Mouse (Mus musculus) small intestine, adult 2 months (tissue): ENCODE results near the gene Irf2bpl.

ENCODE experiments used
- CTCF ChIP-seq: fragments of 200-500 bp; IDR thresholded peaks from 2 replicates; pipeline ENCODE4 v1.5.1; 2012; ENCODE audit warnings: low read depth, mild to moderate bottlenecking, control low read depth, inconsistent platforms, low read length, moderate library complexity, mixed read lengths; ENCODE audit not compliant: insufficient replicate concordance, insufficient read length; ENCODE audit errors: extremely low read depth
- POLR2A ChIP-seq: fragments of 200-500 bp; IDR thresholded peaks from 2 replicates; pipeline ENCODE4 v1.6.1; 2012; ENCODE audit warnings: low read depth, mild to moderate bottlenecking, control low read depth, inconsistent platforms, low read length, moderate library complexity

GRCm38 (mm10) chr12:86855670-86856069, 28.9 kb downstream of the Irf2bpl start:
- no peak for TF ChIP-seq CTCF
- no peak for TF ChIP-seq POLR2A
